Mouse (Mus musculus): ENCODE data around the gene Hist1h3g. TPM values are rescaled to one million over a fixed set of nuclear protein-coding genes. Genes with fewer than 3 reads are reported as not detected.

Hist1h3g gene
- polyA plus RNA-seq, 1 experiment from 2014 or later: 11.6 TPM

- ATAC-seq: no peak
- peaks cover 35% of the 10 kb centered on the region for H3K4me1 ChIP-seq
- WGBS: 41% methylated on average over 6 of the region's 6 CpGs
- H3K9ac ChIP-seq: peak overlapping the region; percentile 82
- peak overlapping the region; percentile 91 for H3K27ac ChIP-seq
- H3K36me3 ChIP-seq (ENCODE audit: poor library complexity, severe bottlenecking): no peaks in the 10 kb centered on the region
- peak overlapping the region; percentile 74 for H3K4me2 ChIP-seq
- H3K9me3 ChIP-seq (replicated peaks): no peaks in the 10 kb centered on the region
- no peaks in the 10 kb centered on the region for H3K27me3 ChIP-seq
- peak overlapping the region; percentile 48 for H3K4me3 ChIP-seq
Observed at GRCm38 (mm10) chr13:23576906-23577639, 41.9 kb downstream of the Hist1h3g start.

GRCm38 (mm10) chr13:23577835-23578234 lies 42.6 kb downstream of the Hist1h3g start:
- 88% methylated on average over 1 of the region's 1 CpGs for WGBS
- Histone ChIP-seq H3K36me3 (ENCODE audit: poor library complexity, severe bottlenecking) (no peaks in the 10 kb centered on the region), H3K4me3 (no peak overlapping the region), H3K4me1 (peaks cover 35% of the 10 kb centered on the region), H3K27ac (peak overlapping the region; percentile 25; the same call in 1 of the 2 replicates), H3K9ac (no peak overlapping the region), H3K27me3 (no peaks in the 10 kb centered on the region), H3K9me3 (replicated peaks) (no peaks in the 10 kb centered on the region), H3K4me2 (no peak overlapping the region)
- no peak for ATAC-seq

GRCm38 (mm10) chr13:23581408-23582218 lies 46.4 kb downstream of the Hist1h3g start, which contains the start of gene Hist1h4d:
Hist1h4d (plus strand) TSS chr13:23581598.
- H3K4me3 ChIP-seq: peak within 1 kb of the TSS; percentile 54
- peaks cover 43% of the 10 kb centered on the region for H3K4me1 ChIP-seq
- H3K36me3 ChIP-seq (ENCODE audit: poor library complexity, severe bottlenecking): no peaks in the 10 kb centered on the region
- under 1% methylated on average over 43 of the region's 43 CpGs for WGBS
- peak; percentile 91 for ATAC-seq
- H3K27me3 ChIP-seq: no peaks in the 10 kb centered on the region
- no peaks in the 10 kb centered on the region for H3K9me3 ChIP-seq (replicated peaks)
- peak within 1 kb of the TSS; percentile 99 for H3K27ac ChIP-seq
- H3K4me2 ChIP-seq: peak within 1 kb of the TSS; percentile 89
- H3K9ac ChIP-seq: peak within 1 kb of the TSS; percentile 86

GRCm38 (mm10) chr13:23582219-23583056 lies 47.2 kb downstream of the Hist1h3g start:
- Histone ChIP-seq H3K9me3 (replicated peaks) (no peaks in the 10 kb centered on the region), H3K4me2 (peak overlapping the region; percentile 89), H3K36me3 (ENCODE audit: poor library complexity, severe bottlenecking) (no peaks in the 10 kb centered on the region), H3K27ac (peak overlapping the region; percentile 99), H3K27me3 (no peaks in the 10 kb centered on the region), H3K4me1 (peaks cover 41% of the 10 kb centered on the region), H3K9ac (peak overlapping the region; percentile 86), H3K4me3 (peak overlapping the region; percentile 54)
- WGBS: 4% methylated on average over 6 of the region's 6 CpGs
- ATAC-seq: no peak

GRCm38 (mm10) chr13:23583387-23584068 lies 48.3 kb downstream of the Hist1h3g start:
- H3K27ac ChIP-seq: peak overlapping the region; percentile 99
- H3K9ac ChIP-seq: peak overlapping the region; percentile 31; the same call in 1 of the 2 replicates
- H3K4me2 ChIP-seq: peak overlapping the region; percentile 89
- H3K4me3 ChIP-seq: no peak overlapping the region
- no peak for ATAC-seq
- H3K9me3 ChIP-seq (replicated peaks): no peaks in the 10 kb centered on the region
- H3K27me3 ChIP-seq: no peaks in the 10 kb centered on the region
- peaks cover 40% of the 10 kb centered on the region for H3K4me1 ChIP-seq
- no peaks in the 10 kb centered on the region for H3K36me3 ChIP-seq (ENCODE audit: poor library complexity, severe bottlenecking)

- Histone ChIP-seq H3K4me2 (peak overlapping the region; percentile 76), H3K36me3 (ENCODE audit: poor library complexity, severe bottlenecking) (no peaks in the 10 kb centered on the region), H3K9me3 (replicated peaks) (no peaks in the 10 kb centered on the region), H3K4me3 (peak overlapping the region; percentile 50), H3K4me1 (peaks cover 40% of the 10 kb centered on the region), H3K27ac (peak overlapping the region; percentile 99), H3K9ac (peak overlapping the region; percentile 85), H3K27me3 (no peaks in the 10 kb centered on the region)
- no peak for ATAC-seq
Observed at GRCm38 (mm10) chr13:23584331-23584730, 49.1 kb downstream of the Hist1h3g start.

GRCm38 (mm10) chr13:23585029-23585441 lies 49.8 kb downstream of the Hist1h3g start:
- ATAC-seq: 0 out of 2 replicates have a peak, but pooled peaks have one; percentile 11
- Histone ChIP-seq H3K36me3 (ENCODE audit: poor library complexity, severe bottlenecking) (no peaks in the 10 kb centered on the region), H3K4me3 (peak overlapping the region; percentile 50), H3K4me1 (peaks cover 40% of the 10 kb centered on the region), H3K9ac (peak overlapping the region; percentile 85), H3K27me3 (no peaks in the 10 kb centered on the region), H3K9me3 (replicated peaks) (no peaks in the 10 kb centered on the region), H3K4me2 (peak overlapping the region; percentile 76), H3K27ac (peak overlapping the region; percentile 99)
- WGBS: under 1% methylated on average over 21 of the region's 21 CpGs

Small RNA genes within 50 kb of the gene (microRNA-seq; reads per million reads assigned to microRNA genes)
- gene Gm44297: not detected
- not detected for gene Gm44359
- gene Gm44394: not detected
- gene n-TStga1: 1.1 reads per million

Other genes with a start within 250 kb of the Hist1h3g start
- 61.4 and 61.8 TPM in 2 replicates for gene Zfp322a, start 166.2 kb upstream of the Hist1h3g start, polyA plus RNA-seq (2015; fragmentation: Nextera tagmentation; extraction: Ambion mirVana)
- gene Abt1, start 111.6 kb upstream of the Hist1h3g start, polyA plus RNA-seq (2015; fragmentation: Nextera tagmentation; extraction: Ambion mirVana): 12.4 and 13.4 TPM in 2 replicates
- not detected in 2 replicates for gene Btn1a1, start 69.5 kb upstream of the Hist1h3g start, polyA plus RNA-seq (2015; fragmentation: Nextera tagmentation; extraction: Ambion mirVana)
- 0.08 and 0.21 TPM in 2 replicates for gene Btn2a2, start 46.6 kb upstream of the Hist1h3g start, polyA plus RNA-seq (2015; fragmentation: Nextera tagmentation; extraction: Ambion mirVana)
- gene Hist1h4h, start 4.4 kb upstream of the Hist1h3g start, polyA plus RNA-seq (2015; fragmentation: Nextera tagmentation; extraction: Ambion mirVana): 5.2 and 6.4 TPM in 2 replicates
- 9.5 and 10.0 TPM in 2 replicates for gene Hist1h2af, start 1.5 kb upstream of the Hist1h3g start, polyA plus RNA-seq (2015; fragmentation: Nextera tagmentation; extraction: Ambion mirVana)
- 0.76 and 0.97 TPM in 2 replicates for gene Hist1h2bh, start 8.0 kb downstream of the Hist1h3g start, polyA plus RNA-seq (2015; fragmentation: Nextera tagmentation; extraction: Ambion mirVana)
- 1.2 and 1.3 TPM in 2 replicates for gene Hist1h3f, start 8.6 kb downstream of the Hist1h3g start, polyA plus RNA-seq (2015; fragmentation: Nextera tagmentation; extraction: Ambion mirVana)
- gene Hist1h4f, start 16.2 kb downstream of the Hist1h3g start, polyA plus RNA-seq (2015; fragmentation: Nextera tagmentation; extraction: Ambion mirVana): 1.6 and 2.2 TPM in 2 replicates
- 0.54 and 0.68 TPM in 2 replicates for gene Hist1h1d, start 17.8 kb downstream of the Hist1h3g start, polyA plus RNA-seq (2015; fragmentation: Nextera tagmentation; extraction: Ambion mirVana)
- gene Hist1h3e, start 26.9 kb downstream of the Hist1h3g start, polyA plus RNA-seq (2015; fragmentation: Nextera tagmentation; extraction: Ambion mirVana): 4.6 and 6.9 TPM in 2 replicates
- 120 and 139 TPM in 2 replicates for gene Hist1h2ae, start 35.8 kb downstream of the Hist1h3g start, polyA plus RNA-seq (2015; fragmentation: Nextera tagmentation; extraction: Ambion mirVana)
- 8.9 and 11.5 TPM in 2 replicates for gene Hist1h2bg, start 36.0 kb downstream of the Hist1h3g start, polyA plus RNA-seq (2015; fragmentation: Nextera tagmentation; extraction: Ambion mirVana)
- gene Hist1h2bf, start 38.8 kb downstream of the Hist1h3g start, polyA plus RNA-seq (2015; fragmentation: Nextera tagmentation; extraction: Ambion mirVana): 10.3 and 11.2 TPM in 2 replicates
- 3.8 and 4.8 TPM in 2 replicates for gene Hist1h2ad, start 39.0 kb downstream of the Hist1h3g start, polyA plus RNA-seq (2015; fragmentation: Nextera tagmentation; extraction: Ambion mirVana)
- 8.8 TPM in 2 replicates for gene Hist1h3d, start 40.3 kb downstream of the Hist1h3g start, polyA plus RNA-seq (2015; fragmentation: Nextera tagmentation; extraction: Ambion mirVana)
- gene Hist1h4d, start 46.2 kb downstream of the Hist1h3g start, polyA plus RNA-seq (2015; fragmentation: Nextera tagmentation; extraction: Ambion mirVana): 160 and 172 TPM in 2 replicates
- gene Hist1h2be, start 85.7 kb downstream of the Hist1h3g start, polyA plus RNA-seq (2015; fragmentation: Nextera tagmentation; extraction: Ambion mirVana): 2.6 and 2.9 TPM in 2 replicates
- gene Hist1h1e, start 87.1 kb downstream of the Hist1h3g start, polyA plus RNA-seq (2015; fragmentation: Nextera tagmentation; extraction: Ambion mirVana): 25.7 and 29.7 TPM in 2 replicates
- gene Hist1h2ac, start 148.5 kb downstream of the Hist1h3g start, polyA plus RNA-seq (2015; fragmentation: Nextera tagmentation; extraction: Ambion mirVana): 1.0 and 1.3 TPM in 2 replicates
- 34.1 and 41.4 TPM in 2 replicates for gene Hist1h2bc, start 148.8 kb downstream of the Hist1h3g start, polyA plus RNA-seq (2015; fragmentation: Nextera tagmentation; extraction: Ambion mirVana)
- not detected in 2 replicates for gene Hist1h1t, start 160.4 kb downstream of the Hist1h3g start, polyA plus RNA-seq (2015; fragmentation: Nextera tagmentation; extraction: Ambion mirVana)
- gene Hist1h4c, start 163.0 kb downstream of the Hist1h3g start, polyA plus RNA-seq (2015; fragmentation: Nextera tagmentation; extraction: Ambion mirVana): 6.5 and 7.9 TPM in 2 replicates
- gene Hfe, start 175.4 kb downstream of the Hist1h3g start, polyA plus RNA-seq (2015; fragmentation: Nextera tagmentation; extraction: Ambion mirVana): 2.2 and 2.8 TPM in 2 replicates
- gene Hist1h1c, start 203.4 kb downstream of the Hist1h3g start, polyA plus RNA-seq (2015; fragmentation: Nextera tagmentation; extraction: Ambion mirVana): 17.8 and 20.5 TPM in 2 replicates
- gene Hist1h3c, start 210.2 kb downstream of the Hist1h3g start, polyA plus RNA-seq (2015; fragmentation: Nextera tagmentation; extraction: Ambion mirVana): 8.8 and 10.8 TPM in 2 replicates
- gene Hist1h2bb, start 211.3 kb downstream of the Hist1h3g start, polyA plus RNA-seq (2015; fragmentation: Nextera tagmentation; extraction: Ambion mirVana): 3.0 and 5.5 TPM in 2 replicates
- gene Hist1h2ab, start 215.7 kb downstream of the Hist1h3g start, polyA plus RNA-seq (2015; fragmentation: Nextera tagmentation; extraction: Ambion mirVana): 58.6 and 70.5 TPM in 2 replicates
- gene Hist1h3b, start 216.8 kb downstream of the Hist1h3g start, polyA plus RNA-seq (2015; fragmentation: Nextera tagmentation; extraction: Ambion mirVana): 17.0 and 19.6 TPM in 2 replicates
- gene Hist1h4b, start 221.6 kb downstream of the Hist1h3g start, polyA plus RNA-seq (2015; fragmentation: Nextera tagmentation; extraction: Ambion mirVana): 5.7 and 6.1 TPM in 2 replicates
- gene Hist1h4a, start 225.8 kb downstream of the Hist1h3g start, polyA plus RNA-seq (2015; fragmentation: Nextera tagmentation; extraction: Ambion mirVana): 0.64 and 1.1 TPM in 2 replicates
- 6.3 and 7.2 TPM in 2 replicates for gene Hist1h3a, start 227.0 kb downstream of the Hist1h3g start, polyA plus RNA-seq (2015; fragmentation: Nextera tagmentation; extraction: Ambion mirVana)
- gene Hist1h1a, start 228.2 kb downstream of the Hist1h3g start, polyA plus RNA-seq (2015; fragmentation: Nextera tagmentation; extraction: Ambion mirVana): 4.6 and 6.0 TPM in 2 replicates
- gene Trim38, start 234.5 kb downstream of the Hist1h3g start, polyA plus RNA-seq (2015; fragmentation: Nextera tagmentation; extraction: Ambion mirVana): 0.08 TPM in 1 of 2 replicates, not detected in the other